Mouse (Mus musculus): ENCODE results near the gene Zscan18. TPM values are rescaled to one million over a fixed set of nuclear protein-coding genes. Genes with fewer than 3 reads are reported as not detected.

Zscan18 gene
- polyA plus RNA-seq, 1 experiment from 2014 or later: 39.1 TPM

DNA sequence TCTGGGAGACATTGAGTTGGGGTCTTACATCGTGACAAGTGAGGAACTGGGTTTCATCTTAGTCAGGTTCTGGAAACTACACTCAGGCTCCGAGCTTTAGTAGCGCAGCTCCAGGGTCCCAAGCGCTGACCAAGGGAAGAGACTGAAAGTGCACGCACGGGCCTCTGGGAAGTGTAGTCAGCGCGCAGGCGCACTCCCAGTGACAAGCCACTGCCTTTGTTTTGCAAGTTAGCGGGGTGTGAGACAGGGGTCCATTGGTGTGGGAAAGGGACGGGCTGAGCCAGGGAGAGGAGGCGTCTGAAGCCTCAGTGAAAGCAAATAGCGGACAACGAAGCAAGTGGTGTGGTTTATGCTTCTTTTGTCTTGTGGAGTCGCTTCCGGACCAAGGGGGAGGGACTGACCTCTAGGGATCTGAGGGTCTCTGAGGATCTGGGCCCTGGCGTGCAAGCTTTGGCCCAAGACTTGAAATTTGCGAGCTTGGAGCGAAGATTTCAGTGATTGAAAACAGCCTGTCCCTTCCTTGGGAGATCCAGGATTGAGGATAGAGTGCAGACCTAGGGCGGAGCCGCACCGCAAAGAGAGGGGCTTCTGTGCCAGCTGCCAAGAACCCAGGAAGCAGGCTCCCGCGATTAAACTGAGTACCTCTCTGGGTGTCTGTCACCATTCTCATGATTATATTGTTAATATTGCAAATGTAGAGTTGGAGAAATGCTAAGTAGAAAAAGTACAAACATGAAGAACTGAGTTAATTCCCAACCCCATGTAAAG lies 53.8 kb downstream of the Zscan18 start:
- Histone ChIP-seq H3K27me3 (ENCODE audit: control insufficient read depth, insufficient read depth, low read depth, low read length) (no peaks in the 10 kb centered on the region), H3K9me3 (replicated peaks; ENCODE audit: control insufficient read depth, low read length, poor library complexity, severe bottlenecking) (peaks cover 4% of the 10 kb centered on the region; the same call in 1 of the 2 replicates), H3K4me1 (ENCODE audit: control insufficient read depth, insufficient read depth, low read length) (no peaks in the 10 kb centered on the region), H3K4me2 (ENCODE audit: low read length) (peak overlapping the region; percentile 13; the same call in 1 of the 2 replicates), H3K4me3 (ENCODE audit: low read depth, low read length) (no peak overlapping the region), H3K36me3 (ENCODE audit: control insufficient read depth, insufficient read depth, low read length) (peaks cover 2% of the 10 kb centered on the region), H3K9ac (ENCODE audit: low read depth, low read length) (no peak overlapping the region), H3K27ac (ENCODE audit: low read length) (no peak overlapping the region)
- WGBS: 71% methylated on average over 24 of the region's 24 CpGs
- ATAC-seq: peak; percentile 78; the same call in 1 of the 2 replicates

DNA sequence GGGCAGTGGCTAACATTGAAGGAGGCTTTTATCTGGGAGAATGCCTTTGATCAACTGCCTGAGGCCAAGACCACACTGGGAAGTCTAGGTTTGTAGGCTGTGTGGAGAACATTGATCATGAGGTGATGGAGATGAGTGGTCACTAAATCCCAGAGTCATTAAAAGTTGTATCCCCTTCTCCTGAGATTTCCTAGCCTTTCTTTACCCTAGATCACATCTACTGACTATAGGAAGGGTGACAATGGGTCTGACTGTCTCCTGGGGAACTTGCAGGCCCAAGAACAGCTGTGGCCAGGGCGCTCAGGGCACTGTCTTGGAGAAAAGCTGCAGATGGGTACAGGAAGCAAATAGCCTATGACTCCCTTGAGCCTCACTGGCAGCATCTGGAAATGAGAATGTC lies 68.5 kb downstream of the Zscan18 start, which contains the start of gene Vmn2r56:
Gene Vmn2r56, minus strand, starts transcription at position 101 of the 400 bp plus-strand sequence.
- no peak for ATAC-seq
- Histone ChIP-seq H3K27me3 (ENCODE audit: control insufficient read depth, insufficient read depth, low read depth, low read length) (no peaks in the 10 kb centered on the region), H3K36me3 (ENCODE audit: control insufficient read depth, insufficient read depth, low read length) (no peaks in the 10 kb centered on the region), H3K9ac (ENCODE audit: low read depth, low read length) (no peak within 1 kb of the TSS), H3K9me3 (replicated peaks; ENCODE audit: control insufficient read depth, low read length, poor library complexity, severe bottlenecking) (peaks cover 2% of the 10 kb centered on the region; the same call in 1 of the 2 replicates), H3K4me3 (ENCODE audit: low read depth, low read length) (no peak within 1 kb of the TSS), H3K27ac (ENCODE audit: low read length) (no peak within 1 kb of the TSS), H3K4me2 (ENCODE audit: low read length) (no peak within 1 kb of the TSS), H3K4me1 (ENCODE audit: control insufficient read depth, insufficient read depth, low read length) (no peaks in the 10 kb centered on the region)
- WGBS: 50% methylated on average over 1 of the region's 1 CpGs

Other genes starting within 250 kb of the Zscan18 start
- 0.01 TPM in 1 of 2 replicates, not detected in the other for gene Vmn2r53, start 194.8 kb downstream of the Zscan18 start, polyA plus RNA-seq (2015; fragmentation: Nextera tagmentation; extraction: Ambion mirVana)
- not detected in 2 replicates for gene Vmn2r54, start 163.3 kb downstream of the Zscan18 start, polyA plus RNA-seq (2015; fragmentation: Nextera tagmentation; extraction: Ambion mirVana)
- not detected in 2 replicates for gene Vmn2r55, start 118.6 kb downstream of the Zscan18 start, polyA plus RNA-seq (2015; fragmentation: Nextera tagmentation; extraction: Ambion mirVana)
- gene Vmn2r56, start 68.6 kb downstream of the Zscan18 start, polyA plus RNA-seq (2015; fragmentation: Nextera tagmentation; extraction: Ambion mirVana): not detected in 2 replicates
- gene Zfp329, start 15.2 kb upstream of the Zscan18 start, polyA plus RNA-seq (2015; fragmentation: Nextera tagmentation; extraction: Ambion mirVana): 32.6 and 33.9 TPM in 2 replicates
- gene Zfp110, start 31.1 kb upstream of the Zscan18 start, polyA plus RNA-seq (2015; fragmentation: Nextera tagmentation; extraction: Ambion mirVana): 30.1 and 30.6 TPM in 2 replicates
- 8.2 and 8.7 TPM in 2 replicates for gene Zfp128, start 77.5 kb upstream of the Zscan18 start, polyA plus RNA-seq (2015; fragmentation: Nextera tagmentation; extraction: Ambion mirVana)
- gene Zscan22, start 94.2 kb upstream of the Zscan18 start, polyA plus RNA-seq (2015; fragmentation: Nextera tagmentation; extraction: Ambion mirVana): 11.1 and 11.5 TPM in 2 replicates
- gene Rps5, start 118.7 kb upstream of the Zscan18 start, polyA plus RNA-seq (2015; fragmentation: Nextera tagmentation; extraction: Ambion mirVana): 512 and 515 TPM in 2 replicates
- gene Rnf225, start 123.8 kb upstream of the Zscan18 start, polyA plus RNA-seq (2015; fragmentation: Nextera tagmentation; extraction: Ambion mirVana): 0.98 and 1.2 TPM in 2 replicates
- gene Zfp324, start 162.2 kb upstream of the Zscan18 start, polyA plus RNA-seq (2015; fragmentation: Nextera tagmentation; extraction: Ambion mirVana): 14.5 and 14.9 TPM in 2 replicates
- gene Zfp446, start 174.2 kb upstream of the Zscan18 start, polyA plus RNA-seq (2015; fragmentation: Nextera tagmentation; extraction: Ambion mirVana): 13.1 and 13.8 TPM in 2 replicates
- 0.24 and 0.43 TPM in 2 replicates for gene Slc27a5, start 194.6 kb upstream of the Zscan18 start, polyA plus RNA-seq (2015; fragmentation: Nextera tagmentation; extraction: Ambion mirVana)
- gene Trim28, start 195.5 kb upstream of the Zscan18 start, polyA plus RNA-seq (2015; fragmentation: Nextera tagmentation; extraction: Ambion mirVana): 184 and 195 TPM in 2 replicates
- gene Zbtb45, start 206.4 kb upstream of the Zscan18 start, polyA plus RNA-seq (2015; fragmentation: Nextera tagmentation; extraction: Ambion mirVana): 44.0 and 44.8 TPM in 2 replicates
- 179 and 188 TPM in 2 replicates for gene Chmp2a, start 231.2 kb upstream of the Zscan18 start, polyA plus RNA-seq (2015; fragmentation: Nextera tagmentation; extraction: Ambion mirVana)
- 74.0 and 83.9 TPM in 2 replicates for gene Ube2m, start 234.6 kb upstream of the Zscan18 start, polyA plus RNA-seq (2015; fragmentation: Nextera tagmentation; extraction: Ambion mirVana)

All from midbrain, embryonic 16.5 days (tissue).